Mouse (Mus musculus): ENCODE results near the gene Gm973. TPM values are rescaled to one million over a fixed set of nuclear protein-coding genes. Genes with fewer than 3 reads are reported as not detected.

The Gm973 gene
- polyA plus RNA-seq (2017; shearing (Covaris generic)), result 1.4 TPM

DNA sequence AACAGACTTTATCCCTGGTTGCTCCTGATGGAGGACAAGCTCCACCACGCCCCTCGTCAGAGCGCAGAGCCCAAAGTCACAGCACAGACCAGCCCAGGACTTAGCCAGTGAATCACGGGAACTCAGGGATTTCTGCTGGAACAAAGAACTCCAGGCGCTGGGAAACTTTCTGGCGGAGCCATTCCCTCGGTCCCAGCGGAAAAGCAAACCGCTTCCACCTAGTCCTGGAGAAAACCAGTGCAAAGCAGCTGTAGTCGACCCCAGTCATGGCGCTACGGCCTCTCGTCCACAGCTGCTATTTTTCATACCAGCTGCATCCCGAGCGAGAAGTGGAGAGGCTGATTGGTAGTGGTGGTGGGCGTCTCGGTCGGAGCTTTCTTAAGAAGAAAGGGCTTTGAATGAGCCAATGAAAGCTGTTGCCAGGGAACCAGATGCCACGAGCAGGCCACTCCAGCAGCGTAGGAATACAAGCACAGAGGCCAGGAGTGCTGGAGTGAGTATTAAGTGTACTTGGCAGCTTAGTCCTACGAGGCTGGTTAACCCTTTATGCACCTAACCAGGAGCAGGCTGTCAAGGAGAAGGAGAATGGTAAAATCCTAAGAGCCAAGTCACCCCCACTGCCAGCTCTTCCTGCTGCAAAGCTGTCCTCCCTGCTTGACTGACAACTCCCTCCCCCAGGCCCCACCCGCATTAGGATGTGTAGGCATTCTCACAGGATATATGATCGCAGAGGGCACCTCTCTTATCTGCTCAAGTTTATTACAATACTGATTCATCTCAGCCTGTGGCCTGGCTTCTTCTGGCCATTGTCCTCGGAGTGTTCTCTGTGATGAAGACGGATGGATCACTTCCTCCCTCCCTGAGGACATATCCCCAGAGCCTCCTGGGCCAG lies at the start of gene Gm973:
Gm973 (plus strand) TSS at position 239 of the 892 bp plus-strand sequence.

DNA sequence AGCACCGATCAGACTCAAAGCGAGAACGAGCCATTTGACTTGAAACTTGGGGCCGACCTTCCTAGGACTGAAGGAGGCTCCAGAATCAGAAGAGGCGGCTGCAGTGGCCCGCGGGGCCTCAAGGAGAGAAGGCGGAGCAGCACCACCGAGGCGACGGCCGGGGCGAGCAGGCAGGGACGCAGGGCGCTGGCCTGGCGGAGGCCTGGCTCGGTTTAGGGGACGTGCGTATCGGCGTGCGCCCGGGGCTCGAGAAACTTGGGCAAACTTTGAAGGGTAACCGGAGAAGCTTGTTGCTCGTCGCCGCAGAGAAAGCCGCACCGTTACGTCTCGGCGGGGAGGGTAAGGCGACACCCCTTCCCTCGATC lies 33.8 kb upstream of the Gm973 start, which contains the start of gene Fzd7:
Fzd7 (plus strand) TSS at position 94 of the 365 bp plus-strand sequence.

DNA sequence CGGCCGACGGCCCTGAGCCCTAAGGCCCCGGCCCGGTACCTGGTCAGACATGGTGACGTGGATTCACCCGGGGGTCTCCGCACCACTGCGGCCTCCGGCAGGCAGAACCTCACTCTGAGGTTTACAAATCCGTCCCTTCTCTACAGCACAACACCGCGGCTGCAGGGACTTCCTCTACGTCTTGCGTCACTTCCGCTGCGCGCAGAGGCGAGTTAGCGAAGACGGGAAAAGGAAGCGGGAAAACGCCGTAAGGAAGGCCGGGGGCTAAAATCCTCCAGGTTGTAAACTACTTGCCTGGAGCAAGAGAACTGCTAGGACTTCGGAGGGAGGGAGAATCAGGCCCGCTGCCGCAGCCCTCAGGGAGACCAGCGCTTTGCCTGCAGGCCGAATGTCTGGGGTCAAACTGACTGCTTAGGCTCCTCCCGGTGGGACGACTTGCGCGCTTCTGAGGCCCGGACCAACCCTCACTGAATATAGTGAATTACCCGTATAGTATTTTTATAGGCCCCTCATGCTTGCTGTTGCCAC lies 154.6 kb downstream of the Gm973 start, which contains the start of gene Sumo1:
Sumo1 (minus strand) TSS at position 194 of the 528 bp plus-strand sequence.

DNA sequence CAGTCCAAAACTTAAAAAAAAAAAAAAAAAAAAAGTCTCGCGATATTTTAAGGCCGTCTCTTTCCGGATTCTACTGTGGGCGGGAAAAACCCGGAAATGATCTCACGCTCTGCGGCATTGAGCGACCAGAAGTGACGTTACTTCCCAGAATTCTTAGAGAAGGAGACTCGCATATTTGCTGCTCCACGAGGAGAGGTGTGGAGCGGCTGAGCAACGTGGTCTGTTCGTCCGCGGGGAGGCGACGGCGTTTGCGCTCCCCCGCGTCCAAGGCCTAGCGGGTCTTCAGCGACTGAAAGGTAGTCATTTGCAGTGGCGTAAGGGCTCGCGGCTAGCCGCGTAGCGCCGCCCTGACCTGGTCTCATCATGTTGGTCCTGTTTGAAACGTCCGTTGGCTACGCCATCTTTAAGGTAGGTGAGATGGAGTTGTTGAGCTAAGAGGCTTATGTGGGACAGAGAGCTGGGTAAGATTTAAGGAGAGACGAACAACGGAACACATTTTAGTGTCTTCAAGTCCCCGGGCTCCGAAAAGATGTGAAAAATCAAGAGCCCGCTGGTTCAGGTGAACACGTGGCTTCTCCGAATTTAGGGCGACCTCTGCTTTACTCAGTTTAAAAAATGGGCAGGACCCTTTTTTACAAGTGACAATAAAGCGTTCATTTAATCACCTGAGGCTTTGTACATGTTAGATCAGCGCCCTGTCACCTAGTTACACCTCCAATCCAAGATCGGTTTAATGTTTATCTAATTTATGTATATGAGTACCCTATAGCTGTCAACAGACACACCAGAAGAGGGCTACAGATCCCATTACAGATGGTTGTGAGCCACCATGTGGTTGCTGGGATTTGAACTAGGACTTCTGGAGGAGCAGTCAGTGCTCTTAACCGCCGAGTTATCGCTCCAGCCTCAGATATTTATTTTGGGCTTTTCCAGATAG lies 169.0 kb downstream of the Gm973 start, which contains the start of gene Nop58:
Nop58 (plus strand) TSS at position 153 of the 937 bp plus-strand sequence.

Other genes with a start within 250 kb of the Gm973 start
- gene Fzd7, start 33.8 kb upstream of the Gm973 start, polyA plus RNA-seq (2017; shearing (Covaris generic)), result 0.34 TPM
- 350 TPM for gene Sumo1, start 154.6 kb downstream of the Gm973 start, polyA plus RNA-seq (2017; shearing (Covaris generic))
- gene Nop58, start 168.7 kb downstream of the Gm973 start, polyA plus RNA-seq (2017; shearing (Covaris generic)), result 202 TPM
- gene Bmpr2, start 247.1 kb downstream of the Gm973 start, polyA plus RNA-seq (2017; shearing (Covaris generic)), result 0.89 TPM